Mouse (Mus musculus): ENCODE results near the gene Efcab3. TPM values are rescaled to one million over a fixed set of nuclear protein-coding genes. Genes with fewer than 3 reads are reported as not detected.
"Not testable (repeated sequence)": the region's sequence is repeated elsewhere in the genome, so short reads cannot be mapped to it uniquely, and the experiment has no call there.

The Efcab3 gene
- total RNA-seq (2014; rRNA removed) (not detected in 2 replicates), polyA plus RNA-seq (2015; fragmentation: Nextera tagmentation; extraction: Ambion mirVana) (0.24 TPM in 1 of 2 replicates, not detected in the other)

GRCm38 (mm10) chr11:105063292-105063691 is at the start of gene Efcab3:
Gene Efcab3, plus strand, starts transcription at chr11:105063592.
- H3K9me3 ChIP-seq (ENCODE audit: low read length), result no peaks in the 10 kb centered on the region
- DNase-seq (no peak), ATAC-seq (no peak)
- H3K4me1 ChIP-seq (ENCODE audit: insufficient read depth), result no peaks in the 10 kb centered on the region
- H3K4me2 ChIP-seq (ENCODE audit: low read depth), result no peak within 1 kb of the TSS
- no peak for TF ChIP-seq CTCF (IDR thresholded peaks at IDR 0.05; ENCODE audit: low read depth)
- no peaks in the 10 kb centered on the region for H3K36me3 ChIP-seq (ENCODE audit: insufficient read depth)
- H3K9ac ChIP-seq, result no peak within 1 kb of the TSS
- H3K4me3 ChIP-seq (ENCODE audit: low read depth, low read length), result no peak within 1 kb of the TSS
- no peaks in the 10 kb centered on the region for H3K27me3 ChIP-seq (ENCODE audit: insufficient read depth, low read length)
- WGBS, result 88% methylated on average over 5 of the region's 5 CpGs
- H3K27ac ChIP-seq (ENCODE audit: low read depth, low read length), result no peak within 1 kb of the TSS

GRCm38 (mm10) chr11:105021071-105021470 is 42.3 kb upstream of the Efcab3 start:
- 78% methylated on average over 7 of the region's 7 CpGs for WGBS
- DNase-seq (no peak), ATAC-seq (no peak)
- Histone ChIP-seq H3K9ac (no peak overlapping the region), H3K9me3 (ENCODE audit: low read length) (no peaks in the 10 kb centered on the region), H3K4me2 (ENCODE audit: low read depth) (no peak overlapping the region), H3K27me3 (ENCODE audit: insufficient read depth, low read length) (no peaks in the 10 kb centered on the region), H3K4me3 (ENCODE audit: low read depth, low read length) (no peak overlapping the region), H3K36me3 (ENCODE audit: insufficient read depth) (no peaks in the 10 kb centered on the region), H3K27ac (ENCODE audit: low read depth, low read length) (no peak overlapping the region), H3K4me1 (ENCODE audit: insufficient read depth) (no peaks in the 10 kb centered on the region)
- 0 out of 2 replicates have a peak, but pooled peaks have one; percentile 6 for TF ChIP-seq CTCF (IDR thresholded peaks at IDR 0.05; ENCODE audit: low read depth)

GRCm38 (mm10) chr11:105028744-105029348 is 34.5 kb upstream of the Efcab3 start:
- no peaks in the 10 kb centered on the region for H3K36me3 ChIP-seq (ENCODE audit: insufficient read depth)
- H3K9me3 ChIP-seq (ENCODE audit: low read length), result no peaks in the 10 kb centered on the region
- DNase-seq, result no peak
- no peak overlapping the region for H3K27ac ChIP-seq (ENCODE audit: low read depth, low read length)
- H3K27me3 ChIP-seq (ENCODE audit: insufficient read depth, low read length), result no peaks in the 10 kb centered on the region
- H3K4me3 ChIP-seq (ENCODE audit: low read depth, low read length), result no peak overlapping the region
- no peak overlapping the region for H3K4me2 ChIP-seq (ENCODE audit: low read depth)
- WGBS, result 73% methylated on average over 6 of the region's 6 CpGs
- no peak for ATAC-seq
- no peak for TF ChIP-seq CTCF (IDR thresholded peaks at IDR 0.05; ENCODE audit: low read depth)
- H3K9ac ChIP-seq, result no peak overlapping the region
- H3K4me1 ChIP-seq (ENCODE audit: insufficient read depth), result no peaks in the 10 kb centered on the region

GRCm38 (mm10) chr11:105029525-105029924 is 33.9 kb upstream of the Efcab3 start:
- Histone ChIP-seq H3K36me3 (ENCODE audit: insufficient read depth) (no peaks in the 10 kb centered on the region), H3K27ac (ENCODE audit: low read depth, low read length) (no peak overlapping the region), H3K9ac (no peak overlapping the region), H3K4me2 (ENCODE audit: low read depth) (no peak overlapping the region), H3K4me1 (ENCODE audit: insufficient read depth) (no peaks in the 10 kb centered on the region), H3K27me3 (ENCODE audit: insufficient read depth, low read length) (no peaks in the 10 kb centered on the region), H3K9me3 (ENCODE audit: low read length) (no peaks in the 10 kb centered on the region), H3K4me3 (ENCODE audit: low read depth, low read length) (no peak overlapping the region)
- TF ChIP-seq CTCF (IDR thresholded peaks at IDR 0.05; ENCODE audit: low read depth), result no peak
- DNase-seq (no peak), ATAC-seq (no peak)
- WGBS, result 90% methylated on average over 8 of the region's 8 CpGs

- H3K9ac ChIP-seq, result no peak overlapping the region
- ATAC-seq, result no peak
- no peak for TF ChIP-seq CTCF (IDR thresholded peaks at IDR 0.05; ENCODE audit: low read depth)
- H3K9me3 ChIP-seq (ENCODE audit: low read length), result no peaks in the 10 kb centered on the region
- 82% methylated on average over 6 of the region's 6 CpGs for WGBS
- H3K36me3 ChIP-seq (ENCODE audit: insufficient read depth), result no peaks in the 10 kb centered on the region
- H3K27me3 ChIP-seq (ENCODE audit: insufficient read depth, low read length), result no peaks in the 10 kb centered on the region
- no peaks in the 10 kb centered on the region for H3K4me1 ChIP-seq (ENCODE audit: insufficient read depth)
- no peak overlapping the region for H3K4me3 ChIP-seq (ENCODE audit: low read depth, low read length)
- no peak for DNase-seq
- no peak overlapping the region for H3K4me2 ChIP-seq (ENCODE audit: low read depth)
- no peak overlapping the region for H3K27ac ChIP-seq (ENCODE audit: low read depth, low read length)
These were observed 33.2 kb upstream of the Efcab3 start for GRCm38 (mm10) chr11:105030229-105030628.

- Histone ChIP-seq H3K9ac (no peak overlapping the region), H3K4me3 (ENCODE audit: low read depth, low read length) (no peak overlapping the region), H3K27ac (ENCODE audit: low read depth, low read length) (no peak overlapping the region), H3K36me3 (ENCODE audit: insufficient read depth) (no peaks in the 10 kb centered on the region), H3K4me1 (ENCODE audit: insufficient read depth) (no peaks in the 10 kb centered on the region), H3K27me3 (ENCODE audit: insufficient read depth, low read length) (no peaks in the 10 kb centered on the region), H3K4me2 (ENCODE audit: low read depth) (no peak overlapping the region), H3K9me3 (ENCODE audit: low read length) (no peaks in the 10 kb centered on the region)
- TF ChIP-seq CTCF (IDR thresholded peaks at IDR 0.05; ENCODE audit: low read depth), result no peak
- no peak for DNase-seq
- WGBS, result 61% methylated on average over 2 of the region's 2 CpGs
- ATAC-seq, result 0 out of 2 replicates have a peak, but pooled peaks have one; percentile 23
These were observed 32.3 kb upstream of the Efcab3 start for GRCm38 (mm10) chr11:105031103-105031502.

- DNase-seq, result no peak
- Histone ChIP-seq H3K9me3 (ENCODE audit: low read length) (no peaks in the 10 kb centered on the region), H3K9ac (no peak overlapping the region), H3K27ac (ENCODE audit: low read depth, low read length) (no peak overlapping the region), H3K27me3 (ENCODE audit: insufficient read depth, low read length) (no peaks in the 10 kb centered on the region), H3K4me3 (ENCODE audit: low read depth, low read length) (no peak overlapping the region), H3K4me2 (ENCODE audit: low read depth) (no peak overlapping the region), H3K36me3 (ENCODE audit: insufficient read depth) (no peaks in the 10 kb centered on the region), H3K4me1 (ENCODE audit: insufficient read depth) (no peaks in the 10 kb centered on the region)
- no peak for TF ChIP-seq CTCF (IDR thresholded peaks at IDR 0.05; ENCODE audit: low read depth)
- no peak for ATAC-seq
- 89% methylated on average over 1 of the region's 1 CpGs for WGBS
These were observed 28.3 kb upstream of the Efcab3 start for GRCm38 (mm10) chr11:105035081-105035480.

GRCm38 (mm10) chr11:105112448-105112847 is 49.1 kb downstream of the Efcab3 start:
- not testable (repeated sequence) for H3K9me3 ChIP-seq (ENCODE audit: low read length); ATAC-seq; H3K27ac ChIP-seq (ENCODE audit: low read depth, low read length); H3K4me1 ChIP-seq (ENCODE audit: insufficient read depth); H3K27me3 ChIP-seq (ENCODE audit: insufficient read depth, low read length); H3K4me3 ChIP-seq (ENCODE audit: low read depth, low read length); H3K4me2 ChIP-seq (ENCODE audit: low read depth); DNase-seq; H3K9ac ChIP-seq; H3K36me3 ChIP-seq (ENCODE audit: insufficient read depth)
- WGBS, result 78% methylated on average over 20 of the region's 22 CpGs

Measured in forebrain, postnatal 0 days (tissue).